Mouse (Mus musculus): ENCODE data around the gene Ptf1a.

The Ptf1a gene

GRCm38 (mm10) chr2:19444931-19445831 is at the start of gene Ptf1a:
TSS of gene Ptf1a (plus strand) at chr2:19445663.
- DNase-seq (ENCODE audit: low read depth, low spot score) = no peak

GRCm38 (mm10) chr2:19405409-19405808 is 40.1 kb upstream of the Ptf1a start:
- DNase-seq (ENCODE audit: low read depth, low spot score) = no peak

GRCm38 (mm10) chr2:19406531-19406930 is 38.9 kb upstream of the Ptf1a start:
- peak; percentile 27 for DNase-seq (ENCODE audit: low read depth, low spot score)

GRCm38 (mm10) chr2:19414222-19414965 is 31.1 kb upstream of the Ptf1a start:
- peak; percentile 60 for DNase-seq (ENCODE audit: low read depth, low spot score)

- DNase-seq (ENCODE audit: low read depth, low spot score) = peak; percentile 87
These were observed 30.4 kb upstream of the Ptf1a start for GRCm38 (mm10) chr2:19415063-19415521.

- no peak for DNase-seq (ENCODE audit: low read depth, low spot score)
These were observed 29.4 kb upstream of the Ptf1a start for GRCm38 (mm10) chr2:19416066-19416465.

- DNase-seq (ENCODE audit: low read depth, low spot score) = no peak
These were observed 25.6 kb upstream of the Ptf1a start for GRCm38 (mm10) chr2:19419686-19420345.

- DNase-seq (ENCODE audit: low read depth, low spot score) = no peak
These were observed 23.2 kb upstream of the Ptf1a start for GRCm38 (mm10) chr2:19422226-19422625.

GRCm38 (mm10) chr2:19423086-19423485 is 22.4 kb upstream of the Ptf1a start:
- no peak for DNase-seq (ENCODE audit: low read depth, low spot score)

GRCm38 (mm10) chr2:19429031-19429430 is 16.4 kb upstream of the Ptf1a start:
- peak; percentile 83 for DNase-seq (ENCODE audit: low read depth, low spot score)

GRCm38 (mm10) chr2:19429691-19430690 is 15.5 kb upstream of the Ptf1a start:
- no peak for DNase-seq (ENCODE audit: low read depth, low spot score)

GRCm38 (mm10) chr2:19430746-19431145 is 14.7 kb upstream of the Ptf1a start:
- DNase-seq (ENCODE audit: low read depth, low spot score) = no peak

GRCm38 (mm10) chr2:19431186-19431585 is 14.3 kb upstream of the Ptf1a start:
- DNase-seq (ENCODE audit: low read depth, low spot score) = no peak

- DNase-seq (ENCODE audit: low read depth, low spot score) = no peak
These were observed 13.7 kb upstream of the Ptf1a start for GRCm38 (mm10) chr2:19431614-19432323.

- no peak for DNase-seq (ENCODE audit: low read depth, low spot score)
These were observed 1.1 kb upstream of the Ptf1a start for GRCm38 (mm10) chr2:19444346-19444745.

GRCm38 (mm10) chr2:19445871-19446501 is 523 bp downstream of the Ptf1a start:
- no peak for DNase-seq (ENCODE audit: low read depth, low spot score)

GRCm38 (mm10) chr2:19446746-19447145 is 1.3 kb downstream of the Ptf1a start:
- DNase-seq (ENCODE audit: low read depth, low spot score) = no peak

GRCm38 (mm10) chr2:19448042-19448700 is 2.7 kb downstream of the Ptf1a start:
- no peak for DNase-seq (ENCODE audit: low read depth, low spot score)

- DNase-seq (ENCODE audit: low read depth, low spot score) = no peak
These were observed 3.8 kb downstream of the Ptf1a start for GRCm38 (mm10) chr2:19449308-19449707.
